Mouse (Mus musculus): ENCODE measurements around the gene Sept14. TPM values are rescaled to one million over a fixed set of nuclear protein-coding genes. Genes with fewer than 3 reads are reported as not detected.
"Not testable (repeated sequence)": the region's sequence is repeated elsewhere in the genome, so short reads cannot be mapped to it uniquely, and the experiment has no call there.

Sept14 gene
- total and polyA plus RNA-seq, 3 experiments, result not detected

- Histone ChIP-seq H3K36me3 (ENCODE audit: control insufficient read depth in 1 of 2, insufficient read depth in 2 of 2, low read length in 2 of 2) (no peaks in the 10 kb centered on the region), H3K4me1 (ENCODE audit: control insufficient read depth in 1 of 2, insufficient read depth in 2 of 2, low read length in 2 of 2) (no peaks in the 10 kb centered on the region), H3K4me3 (ENCODE audit: control insufficient read depth in 1 of 2, insufficient read depth in 1 of 2, low read depth in 2 of 2, low read length in 2 of 2) (no peak overlapping the region), H3K9me3 (replicated peaks; ENCODE audit: insufficient read depth, low read length) (no peaks in the 10 kb centered on the region), H3K27ac (ENCODE audit: control insufficient read depth, low read depth, low read length) (no peak overlapping the region), H3K9ac (ENCODE audit: control insufficient read depth, low read depth, low read length, poor library complexity, severe bottlenecking) (no peak overlapping the region), H3K79me2 (ENCODE audit: control insufficient read depth, insufficient read depth, low read length, poor library complexity) (no peaks in the 10 kb centered on the region), H3K27me3 (ENCODE audit: control insufficient read depth in 1 of 2, insufficient read depth in 2 of 2, low read length in 2 of 2) (peaks cover 0 to 3% of the 10 kb centered on the region in 2 experiments; a peak in 2 of 4 replicates)
- no peak for TF ChIP-seq TBP (IDR thresholded peaks at IDR 0.05; ENCODE audit: low read depth, low read length)
- TF ChIP-seq EP300 (IDR thresholded peaks at IDR 0.05; ENCODE audit: low read depth in 1 of 2, low read length in 2 of 2), result no peak
- no peak for TF ChIP-seq MAFK (IDR thresholded peaks at IDR 0.05; ENCODE audit: borderline replicate concordance, low read depth, low read length)
- TF ChIP-seq MXI1 (IDR thresholded peaks at IDR 0.05; ENCODE audit: low read depth, low read length), result no peak
- TF ChIP-seq POLR2AphosphoS2 (IDR thresholded peaks at IDR 0.05; ENCODE audit: low read length), result no peak
- no peak for TF ChIP-seq GABPA (IDR thresholded peaks at IDR 0.05; ENCODE audit: low read depth, low read length)
- TF ChIP-seq ETS1 (IDR thresholded peaks at IDR 0.05; ENCODE audit: low read depth, low read length), result no peak
- TF ChIP-seq SMC3 (IDR thresholded peaks at IDR 0.05; ENCODE audit: low read depth, low read length), result no peak
- TF ChIP-seq CHD1 (IDR thresholded peaks at IDR 0.05; ENCODE audit: low read depth, low read length), result no peak
- no peak for TF ChIP-seq RAD21 (IDR thresholded peaks at IDR 0.05; ENCODE audit: low read depth, low read length)
- no peak for TF ChIP-seq ZMIZ1 (IDR thresholded peaks at IDR 0.05; ENCODE audit: low read depth, low read length)
- DNase-seq (ENCODE audit: low read depth, low spot score), result no peak
Observed at GRCm38 (mm10) chr5:129687621-129688020, 20.7 kb downstream of the Sept14 start.

DNA sequence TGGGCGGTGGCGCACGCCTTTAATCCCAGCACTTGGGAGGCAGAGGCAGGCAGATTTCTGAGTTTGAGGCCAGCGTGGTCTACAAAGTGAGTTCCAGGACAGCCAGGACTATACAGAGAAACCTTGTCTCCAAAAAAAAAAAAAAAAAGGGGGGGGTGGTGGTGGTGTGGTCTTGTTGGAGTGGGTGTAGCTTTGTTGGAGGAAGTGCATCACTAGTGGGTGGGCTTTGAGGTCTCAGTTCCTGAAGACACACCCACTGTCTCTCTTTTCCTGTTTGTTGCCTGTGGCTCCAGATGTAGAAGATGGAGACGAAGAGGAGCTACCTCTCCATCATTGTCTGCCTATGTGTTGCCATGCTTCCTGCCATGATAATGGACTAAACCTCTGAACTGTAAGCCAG, 23.2 kb downstream of the Sept14 start:
- not testable (repeated sequence) for H3K9ac ChIP-seq (ENCODE audit: control insufficient read depth, low read depth, low read length, poor library complexity, severe bottlenecking); H3K27me3 ChIP-seq (ENCODE audit: control insufficient read depth in 1 of 2, insufficient read depth in 2 of 2, low read length in 2 of 2)

GRCm38 (mm10) chr5:129670036-129670458, 38.3 kb downstream of the Sept14 start, which contains the start of gene Zfp11:
TSS of gene Zfp11 (minus strand) at chr5:129670099.
- Histone ChIP-seq H3K27me3 (ENCODE audit: control insufficient read depth in 1 of 2, insufficient read depth in 2 of 2, low read length in 2 of 2) (0 out of 4 replicates have a peak, but pooled peaks cover 0 to 2% of the 10 kb centered on the region in 2 experiments), H3K4me3 (ENCODE audit: control insufficient read depth in 1 of 2, insufficient read depth in 1 of 2, low read depth in 2 of 2, low read length in 2 of 2) (no peak within 1 kb of the TSS), H3K36me3 (ENCODE audit: control insufficient read depth in 1 of 2, insufficient read depth in 2 of 2, low read length in 2 of 2) (no peaks in the 10 kb centered on the region), H3K9ac (ENCODE audit: control insufficient read depth, low read depth, low read length, poor library complexity, severe bottlenecking) (no peak within 1 kb of the TSS), H3K4me1 (ENCODE audit: control insufficient read depth in 1 of 2, insufficient read depth in 2 of 2, low read length in 2 of 2) (no peaks in the 10 kb centered on the region), H3K9me3 (replicated peaks; ENCODE audit: insufficient read depth, low read length) (no peaks in the 10 kb centered on the region), H3K27ac (ENCODE audit: control insufficient read depth, low read depth, low read length) (no peak within 1 kb of the TSS), H3K79me2 (ENCODE audit: control insufficient read depth, insufficient read depth, low read length, poor library complexity) (no peaks in the 10 kb centered on the region)
- DNase-seq (ENCODE audit: low read depth, low spot score), result no peak
- no peak for TF ChIP-seq ZC3H11A (IDR thresholded peaks at IDR 0.05; ENCODE audit: low read depth, low read length)
- TF ChIP-seq MEF2A (IDR thresholded peaks at IDR 0.05; ENCODE audit: extremely low read depth, insufficient replicate concordance, low read depth, low read length, poor library complexity, severe bottlenecking), result no peak
- no peak for TF ChIP-seq CTCF (IDR thresholded peaks at IDR 0.05 in 2 of 3, conservative IDR thresholded peaks at IDR 0.05 in 1 of 3; ENCODE audit: control insufficient read depth in 1 of 3, insufficient read depth in 1 of 3, low read depth in 2 of 3, low read length in 3 of 3, poor library complexity in 1 of 3, severe bottlenecking in 1 of 3)
- no peak for TF ChIP-seq EP300 (IDR thresholded peaks at IDR 0.05; ENCODE audit: low read depth in 1 of 2, low read length in 2 of 2)
- no peak for TF ChIP-seq MXI1 (IDR thresholded peaks at IDR 0.05; ENCODE audit: low read depth, low read length)
- no peak for TF ChIP-seq NELFE (IDR thresholded peaks at IDR 0.05; ENCODE audit: low read depth, low read length)
- no peak for TF ChIP-seq MYB (IDR thresholded peaks at IDR 0.05; ENCODE audit: low read depth, low read length)

More for the DNA sequence above, 23.2 kb downstream of the Sept14 start:
- H3K4me1 ChIP-seq (ENCODE audit: control insufficient read depth in 1 of 2, insufficient read depth in 2 of 2, low read length in 2 of 2); H3K27ac ChIP-seq (ENCODE audit: control insufficient read depth, low read depth, low read length); H3K9me3 ChIP-seq (replicated peaks; ENCODE audit: insufficient read depth, low read length); H3K36me3 ChIP-seq (ENCODE audit: control insufficient read depth in 1 of 2, insufficient read depth in 2 of 2, low read length in 2 of 2); H3K4me3 ChIP-seq (ENCODE audit: control insufficient read depth in 1 of 2, insufficient read depth in 1 of 2, low read depth in 2 of 2, low read length in 2 of 2); DNase-seq (ENCODE audit: low read depth, low spot score); H3K79me2 ChIP-seq (ENCODE audit: control insufficient read depth, insufficient read depth, low read length, poor library complexity): not testable (repeated sequence)
